Mouse (Mus musculus) liver, embryonic 14.5 days (tissue): ENCODE data around the gene Arg2.

ENCODE experiments used
- CTCF ChIP-seq: IDR thresholded peaks from 2 replicates; pipeline ENCODE4 v1.5.1; 2016; ENCODE audit warnings: antibody characterized with exemption, low read depth, control low read depth
- EP300 ChIP-seq: IDR thresholded peaks from 2 replicates; pipeline ENCODE4 v1.6.1; 2016; ENCODE audit warnings: antibody characterized with exemption, low read depth

- TF ChIP-seq CTCF (no peak), EP300 (no peak)
Measured at GRCm38 (mm10) chr12:79135105-79135504, 4.5 kb downstream of the Arg2 start.
